Mouse (Mus musculus) embryonic facial prominence, embryonic 11.5 days (tissue): ENCODE data around the gene Fam198b. TPM values are rescaled to one million over a fixed set of nuclear protein-coding genes. Genes with fewer than 3 reads are reported as not detected.
A peak's percentile ranks its signal among the peaks of the same experiment; 100 is the strongest.

Experiments used
- ATAC-seq: fragments of 200-750 bp; cut with Nextera tagmentation; replicated peaks from 2 replicates; pipeline ENCODE4 v1.8.0; 2017; ENCODE audit warnings: low read depth; ENCODE audit not compliant: insufficient number of reproducible peaks, low FRiP score, low TSS enrichment
- DNase-seq: peaks from one replicate; pipeline ENCODE4 v3.0.0-alpha.2; 2015; ENCODE audit warnings: low spot score
- H3K27ac ChIP-seq: fragments of 300-500 bp; sonication (generic); replicated peaks from 2 replicates; pipeline ENCODE4 v1.5.1; 2014; ENCODE audit warnings: mild to moderate bottlenecking, low read depth, low read length, control low read depth
- H3K27me3 ChIP-seq: fragments of 300-500 bp; sonication (generic); 2 replicates; pipeline ENCODE4 v1.6.1; 2014; ENCODE audit warnings: mild to moderate bottlenecking, low read length, moderate library complexity, mixed read lengths; ENCODE audit not compliant: control insufficient read depth, insufficient read depth
- H3K36me3 ChIP-seq: fragments of 300-500 bp; sonication (generic); replicated peaks from 2 replicates; pipeline ENCODE4 v1.6.1; 2014; ENCODE audit warnings: low read depth, mild to moderate bottlenecking, low read length, moderate library complexity, mixed read lengths; ENCODE audit not compliant: control insufficient read depth, insufficient read depth
- H3K4me1 ChIP-seq: fragments of 300-500 bp; sonication (generic); 2 replicates; pipeline ENCODE4 v1.6.1; 2014; ENCODE audit warnings: low read length, mixed read lengths; ENCODE audit not compliant: control insufficient read depth, insufficient read depth
- H3K4me2 ChIP-seq: fragments of 300-500 bp; sonication (generic); 2 replicates; pipeline ENCODE4 v1.6.1; 2014; ENCODE audit warnings: low read depth, mild to moderate bottlenecking, control low read depth, low read length, moderate library complexity
- H3K4me3 ChIP-seq: fragments of 300-500 bp; sonication (generic); 2 replicates; pipeline ENCODE4 v1.5.1; 2014; ENCODE audit warnings: low read depth, low read length, control low read depth
- H3K9ac ChIP-seq: fragments of 300-500 bp; sonication (generic); replicated peaks from 2 replicates; pipeline ENCODE4 v1.6.1; 2014; ENCODE audit warnings: mild to moderate bottlenecking, control low read depth, low read length
- H3K9me3 ChIP-seq: fragments of 300-500 bp; sonication (generic); replicated peaks from 2 replicates; pipeline ENCODE4 v1.6.1; 2016; ENCODE audit warnings: mild to moderate bottlenecking, low read length, inconsistent platforms, mixed read lengths; ENCODE audit not compliant: control insufficient read depth
- WGBS: fragments of 180-500 bp; shearing (Covaris S2); extraction: QIAGEN DNeasy Blood & Tissue Kit; methylation state at CpG from one replicate; pipeline ENCODE4 v1.1.7; 2014; 5-methylcytosine and 5-hydroxymethylcytosine counted together
- polyA plus RNA-seq: library from polyadenylated mRNA; unstranded; fragments of >200 nt; fragmentation: Nextera tagmentation; extraction: Ambion mirVana; gene quantifications from 2 replicates; pipeline ENCODE4 v1.2.1, GENCODE M21; 2014

Gene Fam198b
- polyA plus RNA-seq, 1 experiment from 2014 or later, result 3.2 TPM

- Histone ChIP-seq H3K4me1 (no peaks in the 10 kb centered on the region), H3K4me2 (no peak overlapping the region), H3K27ac (no peak overlapping the region), H3K36me3 (no peaks in the 10 kb centered on the region), H3K4me3 (no peak overlapping the region), H3K27me3 (no peaks in the 10 kb centered on the region), H3K9ac (no peak overlapping the region), H3K9me3 (no peaks in the 10 kb centered on the region)
- DNase-seq, result no peak
- no peak for ATAC-seq
- WGBS, result 67% methylated on average over 3 of the region's 3 CpGs
Measured at GRCm38 (mm10) chr3:79976786-79977185, 92.5 kb downstream of the Fam198b start.

GRCm38 (mm10) chr3:79977656-79978450, 93.5 kb downstream of the Fam198b start:
- no peaks in the 10 kb centered on the region for H3K9me3 ChIP-seq
- no peak overlapping the region for H3K4me2 ChIP-seq
- H3K36me3 ChIP-seq, result no peaks in the 10 kb centered on the region
- peak; percentile 21 for DNase-seq
- H3K27ac ChIP-seq, result no peak overlapping the region
- no peaks in the 10 kb centered on the region for H3K4me1 ChIP-seq
- 55% methylated on average over 11 of the region's 11 CpGs for WGBS
- no peak overlapping the region for H3K9ac ChIP-seq
- H3K27me3 ChIP-seq, result no peaks in the 10 kb centered on the region
- H3K4me3 ChIP-seq, result no peak overlapping the region
- ATAC-seq, result no peak; the same call in 1 of the 2 replicates

- no peak overlapping the region for H3K4me3 ChIP-seq
- H3K27ac ChIP-seq, result no peak overlapping the region
- no peaks in the 10 kb centered on the region for H3K4me1 ChIP-seq
- 100% methylated on average over 1 of the region's 1 CpGs for WGBS
- H3K9ac ChIP-seq, result no peak overlapping the region
- H3K4me2 ChIP-seq, result no peak overlapping the region
- ATAC-seq, result no peak
- H3K27me3 ChIP-seq, result no peaks in the 10 kb centered on the region
- H3K9me3 ChIP-seq, result no peaks in the 10 kb centered on the region
- no peaks in the 10 kb centered on the region for H3K36me3 ChIP-seq
- no peak for DNase-seq
Measured at GRCm38 (mm10) chr3:79980714-79981113, 96.4 kb downstream of the Fam198b start.

- Histone ChIP-seq H3K4me3 (no peak overlapping the region), H3K27ac (no peak overlapping the region), H3K4me2 (no peak overlapping the region), H3K4me1 (no peaks in the 10 kb centered on the region), H3K36me3 (no peaks in the 10 kb centered on the region), H3K9ac (no peak overlapping the region), H3K27me3 (no peaks in the 10 kb centered on the region), H3K9me3 (no peaks in the 10 kb centered on the region)
- DNase-seq (no peak), ATAC-seq (no peak)
- WGBS, result 75% methylated on average over 2 of the region's 2 CpGs
Measured at GRCm38 (mm10) chr3:79983961-79984419, 99.7 kb downstream of the Fam198b start.

- Histone ChIP-seq H3K27ac (no peak overlapping the region), H3K4me2 (no peak overlapping the region), H3K4me3 (no peak overlapping the region), H3K4me1 (no peaks in the 10 kb centered on the region), H3K9ac (no peak overlapping the region), H3K27me3 (no peaks in the 10 kb centered on the region), H3K9me3 (no peaks in the 10 kb centered on the region), H3K36me3 (no peaks in the 10 kb centered on the region)
- no peak for DNase-seq
- ATAC-seq, result no peak
- 54% methylated on average over 1 of the region's 1 CpGs for WGBS
Measured at GRCm38 (mm10) chr3:79984542-79984941, 100.2 kb downstream of the Fam198b start.

GRCm38 (mm10) chr3:79989250-79989649, 104.9 kb downstream of the Fam198b start:
- peak; percentile 48 for DNase-seq
- no peak overlapping the region for H3K4me3 ChIP-seq
- WGBS, result 55% methylated on average over 8 of the region's 8 CpGs

GRCm38 (mm10) chr3:79989911-79990310, 105.6 kb downstream of the Fam198b start:
- Histone ChIP-seq H3K4me1 (no peaks in the 10 kb centered on the region), H3K36me3 (no peaks in the 10 kb centered on the region), H3K9ac (no peak overlapping the region), H3K9me3 (no peaks in the 10 kb centered on the region), H3K4me2 (no peak overlapping the region), H3K27me3 (no peaks in the 10 kb centered on the region), H3K27ac (no peak overlapping the region), H3K4me3 (no peak overlapping the region)
- DNase-seq (no peak), ATAC-seq (no peak)
- 44% methylated on average over 2 of the region's 2 CpGs for WGBS

More at GRCm38 (mm10) chr3:79989250-79989649, 104.9 kb downstream of the Fam198b start:
- Histone ChIP-seq H3K4me2 (no peak overlapping the region), H3K27me3 (no peaks in the 10 kb centered on the region), H3K9ac (no peak overlapping the region), H3K36me3 (no peaks in the 10 kb centered on the region), H3K9me3 (no peaks in the 10 kb centered on the region), H3K4me1 (no peaks in the 10 kb centered on the region), H3K27ac (no peak overlapping the region)
- no peak; the same call in 1 of the 2 replicates for ATAC-seq

- DNase-seq, result no peak
- H3K27me3 ChIP-seq, result no peaks in the 10 kb centered on the region
- H3K4me2 ChIP-seq, result no peak overlapping the region
Measured at GRCm38 (mm10) chr3:79990480-79990879, 106.1 kb downstream of the Fam198b start.

More at GRCm38 (mm10) chr3:79990480-79990879, 106.1 kb downstream of the Fam198b start:
- Histone ChIP-seq H3K36me3 (no peaks in the 10 kb centered on the region), H3K9ac (no peak overlapping the region), H3K4me1 (no peaks in the 10 kb centered on the region), H3K9me3 (no peaks in the 10 kb centered on the region), H3K27ac (no peak overlapping the region), H3K4me3 (no peak overlapping the region)
- ATAC-seq, result no peak
